Mouse (Mus musculus) heart, embryonic 12.5 days (tissue): ENCODE results near the gene Ccr3. TPM values are rescaled to one million over a fixed set of nuclear protein-coding genes. Genes with fewer than 3 reads are reported as not detected.
"Not testable (repeated sequence)": the region's sequence is repeated elsewhere in the genome, so short reads cannot be mapped to it uniquely, and the experiment has no call there.

ENCODE experiments used
- ATAC-seq: fragments of 200-750 bp; cut with Nextera tagmentation; 2 replicates; pipeline ENCODE4 v1.8.0; 2017; ENCODE audit warnings: moderate TSS enrichment, moderate library complexity; ENCODE audit not compliant: insufficient number of reproducible peaks, low FRiP score
- H3K27ac ChIP-seq: fragments of 300-500 bp; sonication (generic); 2 replicates; pipeline ENCODE4 v1.5.1; 2016; ENCODE audit warnings: mild to moderate bottlenecking, moderate library complexity; ENCODE audit not compliant: poor library complexity, severe bottlenecking
- H3K27me3 ChIP-seq: fragments of 300-500 bp; sonication (generic); replicated peaks from 2 replicates; pipeline ENCODE4 v1.6.1; 2016; ENCODE audit warnings: mild to moderate bottlenecking, moderate library complexity
- H3K36me3 ChIP-seq: fragments of 300-500 bp; sonication (generic); 2 replicates; pipeline ENCODE4 v1.6.1; 2016; ENCODE audit warnings: mild to moderate bottlenecking, moderate library complexity
- H3K4me1 ChIP-seq: fragments of 300-500 bp; sonication (generic); replicated peaks from 2 replicates; pipeline ENCODE4 v1.6.1; 2016; ENCODE audit warnings: mild to moderate bottlenecking
- H3K4me2 ChIP-seq: fragments of 300-500 bp; sonication (generic); 2 replicates; pipeline ENCODE4 v1.6.1; 2016; ENCODE audit warnings: mild to moderate bottlenecking, moderate library complexity
- H3K4me3 ChIP-seq: fragments of 300-500 bp; sonication (generic); 2 replicates; pipeline ENCODE4 v1.5.1; 2016; ENCODE audit warnings: mild to moderate bottlenecking
- H3K9ac ChIP-seq: fragments of 300-500 bp; sonication (generic); 2 replicates; pipeline ENCODE4 v1.6.1; 2016; ENCODE audit warnings: mild to moderate bottlenecking, moderate library complexity
- H3K9me3 ChIP-seq: fragments of 300-500 bp; sonication (generic); replicated peaks from 2 replicates; pipeline ENCODE4 v1.6.1; 2016; ENCODE audit warnings: mild to moderate bottlenecking, moderate library complexity
- WGBS: fragments of 180-500 bp; shearing (Covaris S2); methylation state at CpG from one replicate; pipeline ENCODE4 v1.1.7; 2016; 5-methylcytosine and 5-hydroxymethylcytosine counted together
- polyA plus RNA-seq: library from polyadenylated mRNA; unstranded; fragments of >200 nt; fragmentation: Nextera tagmentation; extraction: Ambion mirVana; gene quantifications from 2 replicates; pipeline ENCODE4 v1.2.1, GENCODE M21; 2016

The Ccr3 gene
- polyA plus RNA-seq, 1 experiment from 2014 or later, result 0.05 TPM

GRCm38 (mm10) chr9:124053532-124053931, 31.8 kb downstream of the Ccr3 start:
- Histone ChIP-seq H3K27ac (no peak overlapping the region), H3K4me1 (no peaks in the 10 kb centered on the region), H3K36me3 (no peaks in the 10 kb centered on the region), H3K4me2 (no peak overlapping the region), H3K9ac (no peak overlapping the region), H3K9me3 (no peaks in the 10 kb centered on the region), H3K4me3 (no peak overlapping the region), H3K27me3 (no peaks in the 10 kb centered on the region)
- WGBS, result 50% methylated on average over 2 of the region's 2 CpGs
- ATAC-seq, result no peak

- Histone ChIP-seq H3K4me2 (no peak overlapping the region), H3K4me1 (no peaks in the 10 kb centered on the region), H3K27me3 (no peaks in the 10 kb centered on the region), H3K36me3 (no peaks in the 10 kb centered on the region), H3K27ac (no peak overlapping the region), H3K9ac (no peak overlapping the region), H3K4me3 (no peak overlapping the region), H3K9me3 (no peaks in the 10 kb centered on the region)
- no peak for ATAC-seq
- 68% methylated on average over 3 of the region's 3 CpGs for WGBS
These were observed 34.5 kb downstream of the Ccr3 start for GRCm38 (mm10) chr9:124056158-124056709.

- Histone ChIP-seq H3K36me3 (no peaks in the 10 kb centered on the region), H3K4me1 (no peaks in the 10 kb centered on the region), H3K9me3 (no peaks in the 10 kb centered on the region), H3K9ac (no peak overlapping the region), H3K27ac (no peak overlapping the region), H3K4me3 (no peak overlapping the region), H3K4me2 (no peak overlapping the region), H3K27me3 (no peaks in the 10 kb centered on the region)
- 55% methylated on average over 2 of the region's 2 CpGs for WGBS
- no peak for ATAC-seq
These were observed 38.0 kb downstream of the Ccr3 start for GRCm38 (mm10) chr9:124059660-124060352.

- not testable (repeated sequence) for H3K9ac ChIP-seq, H3K27ac ChIP-seq, H3K4me2 ChIP-seq, ATAC-seq, H3K36me3 ChIP-seq, H3K4me1 ChIP-seq, H3K27me3 ChIP-seq, H3K4me3 ChIP-seq, H3K9me3 ChIP-seq
- 52% methylated on average over 3 of the region's 3 CpGs for WGBS
These were observed 40.0 kb downstream of the Ccr3 start for GRCm38 (mm10) chr9:124061474-124062432.

- Histone ChIP-seq H3K9ac (no peak overlapping the region), H3K4me3 (no peak overlapping the region), H3K9me3 (no peaks in the 10 kb centered on the region), H3K4me2 (no peak overlapping the region), H3K27me3 (no peaks in the 10 kb centered on the region), H3K27ac (no peak overlapping the region), H3K36me3 (no peaks in the 10 kb centered on the region), H3K4me1 (no peaks in the 10 kb centered on the region)
- no peak for ATAC-seq
These were observed 44.9 kb downstream of the Ccr3 start for GRCm38 (mm10) chr9:124066572-124067103.

GRCm38 (mm10) chr9:124068098-124069058, 46.6 kb downstream of the Ccr3 start:
- ATAC-seq, result no peak
- H3K27me3 ChIP-seq, result no peaks in the 10 kb centered on the region
- H3K9me3 ChIP-seq, result no peaks in the 10 kb centered on the region
- H3K9ac ChIP-seq, result no peak overlapping the region
- H3K27ac ChIP-seq, result no peak overlapping the region
- H3K4me3 ChIP-seq, result no peak overlapping the region
- no peaks in the 10 kb centered on the region for H3K4me1 ChIP-seq
- H3K36me3 ChIP-seq, result no peaks in the 10 kb centered on the region
- H3K4me2 ChIP-seq, result no peak overlapping the region
- WGBS, result 49% methylated on average over 2 of the region's 2 CpGs

- H3K9ac ChIP-seq, result no peak overlapping the region
- H3K4me2 ChIP-seq, result no peak overlapping the region
- no peak for ATAC-seq
- H3K4me1 ChIP-seq, result no peaks in the 10 kb centered on the region
- H3K27ac ChIP-seq, result no peak overlapping the region
- WGBS, result 77% methylated on average over 1 of the region's 1 CpGs
- H3K4me3 ChIP-seq, result no peak overlapping the region
- no peaks in the 10 kb centered on the region for H3K27me3 ChIP-seq
- no peaks in the 10 kb centered on the region for H3K36me3 ChIP-seq
- no peaks in the 10 kb centered on the region for H3K9me3 ChIP-seq
These were observed 49.7 kb downstream of the Ccr3 start for GRCm38 (mm10) chr9:124071506-124071905.

GRCm38 (mm10) chr9:124079803-124080202, 58.0 kb downstream of the Ccr3 start:
- no peaks in the 10 kb centered on the region for H3K9me3 ChIP-seq
- no peak overlapping the region for H3K9ac ChIP-seq
- no peak overlapping the region for H3K4me3 ChIP-seq
- no peaks in the 10 kb centered on the region for H3K4me1 ChIP-seq
- H3K4me2 ChIP-seq, result no peak overlapping the region
- H3K36me3 ChIP-seq, result no peaks in the 10 kb centered on the region
- no peak overlapping the region for H3K27ac ChIP-seq
- no peak for ATAC-seq
- WGBS, result 53% methylated on average over 4 of the region's 4 CpGs
- H3K27me3 ChIP-seq, result no peaks in the 10 kb centered on the region

GRCm38 (mm10) chr9:124080471-124080870, 58.7 kb downstream of the Ccr3 start:
- not testable (repeated sequence) for H3K4me3 ChIP-seq, ATAC-seq
- WGBS, result 92% methylated on average over 13 of the region's 13 CpGs

More at GRCm38 (mm10) chr9:124080471-124080870, 58.7 kb downstream of the Ccr3 start:
- not testable (repeated sequence) for H3K9ac ChIP-seq, H3K4me1 ChIP-seq, H3K27ac ChIP-seq, H3K36me3 ChIP-seq, H3K4me2 ChIP-seq, H3K9me3 ChIP-seq, H3K27me3 ChIP-seq
